ENCODE assay signal across 11 mouse cellular contexts in the genomic region with DNA sequence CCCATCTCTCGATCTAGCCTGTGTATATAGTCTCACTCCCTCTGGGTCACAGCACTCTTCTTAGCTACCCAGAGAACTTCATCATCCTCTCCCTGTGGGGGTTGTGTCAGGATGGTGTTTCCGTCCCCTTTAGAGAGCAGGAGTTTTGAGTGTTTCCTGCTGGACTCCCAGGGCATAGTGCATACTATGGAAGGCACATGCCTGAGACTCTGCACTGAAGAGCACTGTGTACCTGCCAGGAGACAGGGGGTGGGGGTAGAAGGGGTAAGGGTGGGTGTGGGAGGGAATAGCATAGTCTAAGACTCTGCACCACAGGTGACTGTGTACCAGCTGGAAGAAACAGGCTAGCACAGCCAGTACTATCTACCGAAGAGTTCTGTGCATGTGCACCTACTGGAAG. TPM values are rescaled to one million over a fixed set of nuclear protein-coding genes. Genes with fewer than 3 reads are reported as not detected.
DNase-seq lines count a peak whose midpoint lies in the region; ATAC-seq and TF ChIP-seq lines count a peak whose summit lies in the region.
"Had no signal": no experiment of that assay in that cellular context is flagged by ENCODE, and none has a peak within 500 bp of the region (broad histone marks: within the 10 kb centered on the region; RNA-seq: fewer than 3 reads in every experiment).

No protein-coding gene starts in this region.

- no peak for DNase-seq in heart, postnatal 10 days
- no peak for DNase-seq in midbrain, embryonic 10.5 days (ENCODE audit: low spot score)
- DNase-seq in midbrain, embryonic 11.5 days (ENCODE audit: low spot score, missing footprints), result no peak
- no peak for DNase-seq in kidney, postnatal 0 days (ENCODE audit: low spot score)
- no peak for DNase-seq in stomach, postnatal 0 days (ENCODE audit: low spot score)
- DNase-seq in ovary, postnatal 10 days (ENCODE audit: low spot score), result no peak

- H3K27me3 ChIP-seq in heart, embryonic 14.5 days (ENCODE audit: control insufficient read depth, insufficient read depth, low read length), result no peaks in the 10 kb centered on the region
- H3K27me3 ChIP-seq in midbrain, embryonic 10.5 days (ENCODE audit: low read depth, poor library complexity, severe bottlenecking), result peaks cover 23% of the 10 kb centered on the region
- H3K27me3 ChIP-seq in midbrain, embryonic 11.5 days (ENCODE audit: control insufficient read depth, insufficient read depth, low read length), result peaks cover 2% of the 10 kb centered on the region; the same call in 1 of the 2 replicates
- no peaks in the 10 kb centered on the region for H3K27me3 ChIP-seq in kidney, postnatal 0 days (ENCODE audit: insufficient read depth, low read length)
- no peaks in the 10 kb centered on the region for H3K27me3 ChIP-seq in stomach, postnatal 0 days (ENCODE audit: control insufficient read depth, insufficient read depth, low read length)
- H3K27me3 ChIP-seq in neural tube, embryonic 15.5 days (replicated peaks), result 0 out of 2 replicates have a peak, but pooled peaks cover 3% of the 10 kb centered on the region
- H3K27me3 ChIP-seq: embryonic facial prominence, embryonic 12.5 days had no signal

- no peak overlapping the region for H3K4me3 ChIP-seq in heart, embryonic 14.5 days (ENCODE audit: control insufficient read depth in 1 of 2, insufficient read depth in 1 of 2, low read depth in 1 of 2, low read length in 2 of 2)
- H3K4me3 ChIP-seq in midbrain, embryonic 10.5 days, result no peak overlapping the region
- H3K4me3 ChIP-seq in midbrain, embryonic 11.5 days (ENCODE audit: low read depth, low read length), result no peak overlapping the region
- no peak overlapping the region for H3K4me3 ChIP-seq in kidney, postnatal 0 days (replicated peaks; ENCODE audit: low read depth, low read length)
- no peak overlapping the region for H3K4me3 ChIP-seq in stomach, postnatal 0 days (ENCODE audit: low read depth, low read length)
- no peak overlapping the region for H3K4me3 ChIP-seq in neural tube, embryonic 15.5 days (replicated peaks)
- H3K4me3 ChIP-seq: embryonic facial prominence, embryonic 12.5 days; forebrain, embryonic 10.5 days; hindbrain, embryonic 10.5 days had no signal

- no peak for TF ChIP-seq CTCF in kidney, postnatal 0 days (IDR thresholded peaks at IDR 0.05; ENCODE audit: low read depth)
- no peak for TF ChIP-seq CTCF in stomach, postnatal 0 days (IDR thresholded peaks at IDR 0.05; ENCODE audit: low read depth)

- H3K4me1 ChIP-seq in heart, embryonic 14.5 days (ENCODE audit: control insufficient read depth in 2 of 2, insufficient read depth in 2 of 2, low read length in 2 of 2), result peaks cover 56 to 74% of the 10 kb centered on the region in 2 experiments
- peaks cover 62% of the 10 kb centered on the region for H3K4me1 ChIP-seq in midbrain, embryonic 10.5 days
- peaks cover 26% of the 10 kb centered on the region for H3K4me1 ChIP-seq in midbrain, embryonic 11.5 days (ENCODE audit: control insufficient read depth, insufficient read depth, low read length)
- peaks cover 60% of the 10 kb centered on the region for H3K4me1 ChIP-seq in kidney, postnatal 0 days (replicated peaks; ENCODE audit: insufficient read depth, low read length)
- peaks cover 31% of the 10 kb centered on the region for H3K4me1 ChIP-seq in stomach, postnatal 0 days (replicated peaks; ENCODE audit: control insufficient read depth, insufficient read depth)
- H3K4me1 ChIP-seq in neural tube, embryonic 15.5 days, result peaks cover 48% of the 10 kb centered on the region

- TF ChIP-seq EP300 in stomach, postnatal 0 days (optimal IDR thresholded peaks at IDR 0.05), result no peak

- H3K9ac ChIP-seq in heart, embryonic 14.5 days (ENCODE audit: low read length), result peak overlapping the region; percentile 21; the same call in 1 of the 2 replicates
- H3K9ac ChIP-seq in midbrain, embryonic 11.5 days (ENCODE audit: low read length), result no peak overlapping the region
- no peak overlapping the region for H3K9ac ChIP-seq in kidney, postnatal 0 days (ENCODE audit: low read depth, low read length)
- H3K9ac ChIP-seq in stomach, postnatal 0 days (ENCODE audit: low read length), result no peak overlapping the region
- H3K9ac ChIP-seq in neural tube, embryonic 15.5 days (replicated peaks), result no peak overlapping the region
- H3K9ac ChIP-seq: embryonic facial prominence, embryonic 12.5 days had no signal

- no peak overlapping the region for H3K4me2 ChIP-seq in heart, embryonic 14.5 days (ENCODE audit: low read length)
- no peak overlapping the region for H3K4me2 ChIP-seq in midbrain, embryonic 11.5 days
- H3K4me2 ChIP-seq in kidney, postnatal 0 days (ENCODE audit: low read length), result no peak overlapping the region
- H3K4me2 ChIP-seq in stomach, postnatal 0 days (replicated peaks; ENCODE audit: low read depth), result no peak overlapping the region
- no peak overlapping the region for H3K4me2 ChIP-seq in neural tube, embryonic 15.5 days
- H3K4me2 ChIP-seq: embryonic facial prominence, embryonic 12.5 days had no signal

- H3K27ac ChIP-seq in heart, embryonic 14.5 days (replicated peaks in 1 of 2; ENCODE audit: control insufficient read depth in 1 of 2, insufficient read depth in 1 of 2, low read depth in 2 of 2, low read length in 2 of 2), result 0 out of 4 replicates have a peak overlapping the region, but pooled peaks of 1 of the 2 experiments have one; percentile 6
- peak overlapping the region; percentile 81; the same call in 1 of the 2 replicates for H3K27ac ChIP-seq in midbrain, embryonic 10.5 days (replicated peaks)
- no peak overlapping the region for H3K27ac ChIP-seq in midbrain, embryonic 11.5 days (ENCODE audit: low read depth, low read length)
- peak overlapping the region; percentile 92; the same call in 1 of the 2 replicates for H3K27ac ChIP-seq in kidney, postnatal 0 days
- peak overlapping the region; percentile 98 for H3K27ac ChIP-seq in stomach, postnatal 0 days (replicated peaks)
- no peak overlapping the region for H3K27ac ChIP-seq in neural tube, embryonic 15.5 days (replicated peaks)
- H3K27ac ChIP-seq: embryonic facial prominence, embryonic 12.5 days; forebrain, embryonic 10.5 days had no signal

- no peaks in the 10 kb centered on the region for H3K36me3 ChIP-seq in heart, embryonic 14.5 days (ENCODE audit: control insufficient read depth, insufficient read depth, low read length)
- peaks cover 4% of the 10 kb centered on the region for H3K36me3 ChIP-seq in midbrain, embryonic 10.5 days
- no peaks in the 10 kb centered on the region for H3K36me3 ChIP-seq in midbrain, embryonic 11.5 days (ENCODE audit: control insufficient read depth, insufficient read depth, low read length)
- 0 out of 2 replicates have a peak, but pooled peaks cover 6% of the 10 kb centered on the region for H3K36me3 ChIP-seq in kidney, postnatal 0 days (ENCODE audit: insufficient read depth, low read length)
- no peaks in the 10 kb centered on the region for H3K36me3 ChIP-seq in stomach, postnatal 0 days (ENCODE audit: control insufficient read depth, insufficient read depth, low read length)
- peaks cover 10% of the 10 kb centered on the region for H3K36me3 ChIP-seq in neural tube, embryonic 15.5 days
- H3K36me3 ChIP-seq: forebrain, embryonic 10.5 days had no signal

- WGBS in heart, embryonic 14.5 days, result 73% methylated on average over 3 of the region's 3 CpGs
- WGBS in midbrain, embryonic 10.5 days, result 93% methylated on average over 3 of the region's 3 CpGs
- WGBS in midbrain, embryonic 11.5 days, result 89% methylated on average over 3 of the region's 3 CpGs
- 68% methylated on average over 3 of the region's 3 CpGs for WGBS in kidney, postnatal 0 days
- 70% methylated on average over 3 of the region's 3 CpGs for WGBS in stomach, postnatal 0 days
- 90% methylated on average over 3 of the region's 3 CpGs for WGBS in neural tube, embryonic 15.5 days

- intact Hi-C loops in heart, postnatal 10 days (cut with DNase I), result no loop called here

- ATAC-seq in heart, embryonic 14.5 days (ENCODE audit: insufficient number of reproducible peaks, insufficient read depth, low FRiP score, low read depth), result no peak
- ATAC-seq in midbrain, embryonic 11.5 days (ENCODE audit: low FRiP score), result no peak
- peak; percentile 29; the same call in 1 of the 2 replicates for ATAC-seq in kidney, postnatal 0 days (replicated peaks; ENCODE audit: low FRiP score, low read depth)
- ATAC-seq in stomach, postnatal 0 days (ENCODE audit: low FRiP score, low TSS enrichment), result no peak
- no peak for ATAC-seq in neural tube, embryonic 15.5 days (ENCODE audit: low FRiP score)

- H3K9me3 ChIP-seq in heart, embryonic 14.5 days (ENCODE audit: control insufficient read depth, low read length), result no peaks in the 10 kb centered on the region
- H3K9me3 ChIP-seq in midbrain, embryonic 10.5 days (replicated peaks), result no peaks in the 10 kb centered on the region
- no peaks in the 10 kb centered on the region for H3K9me3 ChIP-seq in midbrain, embryonic 11.5 days (ENCODE audit: control insufficient read depth, low read length)
- no peaks in the 10 kb centered on the region for H3K9me3 ChIP-seq in kidney, postnatal 0 days (replicated peaks; ENCODE audit: low read length)
- H3K9me3 ChIP-seq in stomach, postnatal 0 days (ENCODE audit: control insufficient read depth, low read length), result no peaks in the 10 kb centered on the region
- no peaks in the 10 kb centered on the region for H3K9me3 ChIP-seq in neural tube, embryonic 15.5 days (replicated peaks)
- H3K9me3 ChIP-seq: embryonic facial prominence, embryonic 12.5 days; forebrain, embryonic 10.5 days; hindbrain, embryonic 10.5 days had no signal

RNA-seq across cellular contexts. Expression of gene Per2, which starts 4.8 kb away (rescaled TPM):
- polyA plus RNA-seq in heart, embryonic 14.5 days (2014; fragmentation: Nextera tagmentation; extraction: Ambion mirVana), result 3.4 and 5.6 TPM in 2 replicates
- total RNA-seq in heart, postnatal 10 days (2021), result 10 to 100 TPM in 1 of 2 experiments, 1 to 10 TPM in 1; 7.5 to 21.1 TPM
- polyA plus RNA-seq in midbrain, embryonic 10.5 days (2016; fragmentation: Nextera tagmentation; extraction: Ambion mirVana), result 2.5 and 4.0 TPM in 2 replicates
- 1.5 and 1.6 TPM in 2 replicates for polyA plus RNA-seq in midbrain, embryonic 11.5 days (2014; fragmentation: Nextera tagmentation; extraction: Ambion mirVana)
- polyA plus RNA-seq in kidney, postnatal 0 days (2015; fragmentation: Nextera tagmentation; extraction: Ambion mirVana), result 2.3 and 2.7 TPM in 2 replicates
- polyA plus RNA-seq in stomach, postnatal 0 days (2015; fragmentation: Nextera tagmentation; extraction: Ambion mirVana), result 2.4 and 2.8 TPM in 2 replicates
- polyA plus RNA-seq in neural tube, embryonic 15.5 days (2015; fragmentation: Nextera tagmentation; extraction: Ambion mirVana), result 4.9 and 5.3 TPM in 2 replicates

RNA-seq across cellular contexts. Expression of gene Traf3ip1, which starts 40.1 kb away (rescaled TPM):
- 3.3 and 3.4 TPM in 2 replicates for polyA plus RNA-seq in heart, embryonic 14.5 days (2014; fragmentation: Nextera tagmentation; extraction: Ambion mirVana)
- total RNA-seq in heart, postnatal 10 days (2021), result 1 to 10 TPM; 4.4 to 5.3 TPM
- 10.5 and 12.9 TPM in 2 replicates for polyA plus RNA-seq in midbrain, embryonic 10.5 days (2016; fragmentation: Nextera tagmentation; extraction: Ambion mirVana)
- polyA plus RNA-seq in midbrain, embryonic 11.5 days (2014; fragmentation: Nextera tagmentation; extraction: Ambion mirVana), result 6.0 and 7.3 TPM in 2 replicates
- polyA plus RNA-seq in kidney, postnatal 0 days (2015; fragmentation: Nextera tagmentation; extraction: Ambion mirVana), result 6.3 and 6.5 TPM in 2 replicates
- polyA plus RNA-seq in stomach, postnatal 0 days (2015; fragmentation: Nextera tagmentation; extraction: Ambion mirVana), result 3.0 and 3.1 TPM in 2 replicates
- polyA plus RNA-seq in neural tube, embryonic 15.5 days (2015; fragmentation: Nextera tagmentation; extraction: Ambion mirVana), result 10.0 and 10.3 TPM in 2 replicates

RNA-seq across cellular contexts. Expression of gene Hes6, which starts 40.5 kb away (rescaled TPM):
- 67.3 and 71.4 TPM in 2 replicates for polyA plus RNA-seq in heart, embryonic 14.5 days (2014; fragmentation: Nextera tagmentation; extraction: Ambion mirVana)
- 10 to 100 TPM; 22.2 to 25.0 TPM for total RNA-seq in heart, postnatal 10 days (2021)
- polyA plus RNA-seq in midbrain, embryonic 10.5 days (2016; fragmentation: Nextera tagmentation; extraction: Ambion mirVana), result 213 and 329 TPM in 2 replicates
- 300 and 322 TPM in 2 replicates for polyA plus RNA-seq in midbrain, embryonic 11.5 days (2014; fragmentation: Nextera tagmentation; extraction: Ambion mirVana)
- 60.6 and 62.2 TPM in 2 replicates for polyA plus RNA-seq in kidney, postnatal 0 days (2015; fragmentation: Nextera tagmentation; extraction: Ambion mirVana)
- polyA plus RNA-seq in stomach, postnatal 0 days (2015; fragmentation: Nextera tagmentation; extraction: Ambion mirVana), result 40.7 and 43.1 TPM in 2 replicates
- polyA plus RNA-seq in neural tube, embryonic 15.5 days (2015; fragmentation: Nextera tagmentation; extraction: Ambion mirVana), result 114 and 172 TPM in 2 replicates

RNA-seq across cellular contexts. Expression of gene Ilkap, which starts 55.8 kb away (rescaled TPM):
- 98.5 and 108 TPM in 2 replicates for polyA plus RNA-seq in heart, embryonic 14.5 days (2014; fragmentation: Nextera tagmentation; extraction: Ambion mirVana)
- total RNA-seq in heart, postnatal 10 days (2021), result 10 to 100 TPM; 48.5 to 54.9 TPM
- polyA plus RNA-seq in midbrain, embryonic 10.5 days (2016; fragmentation: Nextera tagmentation; extraction: Ambion mirVana), result 173 and 177 TPM in 2 replicates
- polyA plus RNA-seq in midbrain, embryonic 11.5 days (2014; fragmentation: Nextera tagmentation; extraction: Ambion mirVana), result 163 and 169 TPM in 2 replicates
- 91.0 and 99.8 TPM in 2 replicates for polyA plus RNA-seq in kidney, postnatal 0 days (2015; fragmentation: Nextera tagmentation; extraction: Ambion mirVana)
- polyA plus RNA-seq in stomach, postnatal 0 days (2015; fragmentation: Nextera tagmentation; extraction: Ambion mirVana), result 58.1 and 60.1 TPM in 2 replicates
- 144 and 149 TPM in 2 replicates for polyA plus RNA-seq in neural tube, embryonic 15.5 days (2015; fragmentation: Nextera tagmentation; extraction: Ambion mirVana)

Comparison
In these comparisons a context has a peak if more than half of its experiments do, and no peak if none do; other contexts are left out.
1. H3K27ac ChIP-seq: peak in midbrain, embryonic 10.5 days (single experiment), kidney, postnatal 0 days (single experiment) and stomach, postnatal 0 days (single experiment); none in midbrain, embryonic 11.5 days (single experiment) and neural tube, embryonic 15.5 days (single experiment).